Mouse (Mus musculus) E14TG2a.4 (cell line): ENCODE results near the gene Slc26a3.

Source experiments
- H3K27me3 ChIP-seq: 2 replicates; pipeline ENCODE4 v1.6.1; 2014; ENCODE audit warnings: low read length, control low read depth; ENCODE audit not compliant: insufficient read depth
- H3K36me3 ChIP-seq: 2 replicates; pipeline ENCODE4 v1.6.1; 2014; ENCODE audit warnings: low read length, control low read depth; ENCODE audit not compliant: insufficient read depth
- H3K4me1 ChIP-seq: replicated peaks from 2 replicates; pipeline ENCODE4 v1.6.1; 2014; ENCODE audit warnings: low read depth, low read length, control low read depth
- H3K4me3 ChIP-seq: replicated peaks from 2 replicates; pipeline ENCODE4 v1.5.1; 2014; ENCODE audit warnings: mild to moderate bottlenecking, low read length
- H3K9me3 ChIP-seq: 2 replicates; pipeline ENCODE4 v1.6.1; 2014; ENCODE audit warnings: low read length, control low read depth
- CTCF ChIP-seq: conservative IDR thresholded peaks from 2 replicates; pipeline ENCODE4 v1.5.1; 2014; ENCODE audit warnings: low read length
- NANOG ChIP-seq: IDR thresholded peaks from 2 replicates; pipeline ENCODE4 v1.6.1; 2014; ENCODE audit warnings: borderline replicate concordance, low read length, mixed read lengths
- POU5F1 ChIP-seq: IDR thresholded peaks from 2 replicates; pipeline ENCODE4 v1.6.1; 2014; ENCODE audit warnings: low read length, borderline replicate concordance

Slc26a3 gene

GRCm38 (mm10) chr12:31499314-31500131 lies 108.9 kb downstream of the Slc26a3 start, which contains the start of gene Cbll1:
Cbll1 (minus strand) TSS chr12:31499616.
- H3K4me1 ChIP-seq, result peaks cover 27% of the 10 kb centered on the region
- no peaks in the 10 kb centered on the region for H3K9me3 ChIP-seq
- H3K36me3 ChIP-seq, result peaks cover 7% of the 10 kb centered on the region
- peak within 1 kb of the TSS; percentile 99 for H3K4me3 ChIP-seq
- TF ChIP-seq CTCF (no peak), POU5F1 (no peak), NANOG (no peak)
- 0 out of 2 replicates have a peak, but pooled peaks cover under 1% of the 10 kb centered on the region for H3K27me3 ChIP-seq

GRCm38 (mm10) chr12:31500196-31500595 lies 109.5 kb downstream of the Slc26a3 start:
- H3K4me1 ChIP-seq, result peaks cover 27% of the 10 kb centered on the region
- no peaks in the 10 kb centered on the region for H3K9me3 ChIP-seq
- peaks cover 6% of the 10 kb centered on the region; the same call in 1 of the 2 replicates for H3K36me3 ChIP-seq
- peaks cover 4% of the 10 kb centered on the region; the same call in 1 of the 2 replicates for H3K27me3 ChIP-seq
- H3K4me3 ChIP-seq, result peak overlapping the region; percentile 99
- TF ChIP-seq NANOG, result no peak
- TF ChIP-seq POU5F1, result no peak
- no peak for TF ChIP-seq CTCF

- H3K4me1 ChIP-seq, result peaks cover 25% of the 10 kb centered on the region
- peaks cover 3% of the 10 kb centered on the region; the same call in 1 of the 2 replicates for H3K36me3 ChIP-seq
- TF ChIP-seq NANOG (no peak), CTCF (no peak), POU5F1 (no peak)
- H3K9me3 ChIP-seq, result no peaks in the 10 kb centered on the region
- no peak overlapping the region for H3K4me3 ChIP-seq
- peaks cover 4% of the 10 kb centered on the region; the same call in 1 of the 2 replicates for H3K27me3 ChIP-seq
These were observed 110.6 kb downstream of the Slc26a3 start for GRCm38 (mm10) chr12:31501266-31501665.

- peak; percentile 53 for TF ChIP-seq CTCF
- TF ChIP-seq POU5F1, result no peak
- TF ChIP-seq NANOG, result no peak
- Histone ChIP-seq H3K9me3 (no peaks in the 10 kb centered on the region), H3K36me3 (no peaks in the 10 kb centered on the region), H3K4me3 (no peak overlapping the region), H3K4me1 (peaks cover 14% of the 10 kb centered on the region), H3K27me3 (peaks cover 4% of the 10 kb centered on the region; the same call in 1 of the 2 replicates)
These were observed 112.5 kb downstream of the Slc26a3 start for GRCm38 (mm10) chr12:31503211-31503610.

GRCm38 (mm10) chr12:31507718-31508364 lies 117.2 kb downstream of the Slc26a3 start:
- H3K4me3 ChIP-seq, result no peak overlapping the region
- TF ChIP-seq CTCF (peak; percentile 53), NANOG (no peak), POU5F1 (no peak)
- H3K4me1 ChIP-seq, result no peaks in the 10 kb centered on the region
- no peaks in the 10 kb centered on the region for H3K9me3 ChIP-seq
- H3K27me3 ChIP-seq, result peaks cover 4% of the 10 kb centered on the region; the same call in 1 of the 2 replicates
- H3K36me3 ChIP-seq, result no peaks in the 10 kb centered on the region

GRCm38 (mm10) chr12:31508496-31508895 lies 117.8 kb downstream of the Slc26a3 start:
- Histone ChIP-seq H3K4me3 (no peak overlapping the region), H3K27me3 (peaks cover 4% of the 10 kb centered on the region; the same call in 1 of the 2 replicates), H3K4me1 (no peaks in the 10 kb centered on the region), H3K9me3 (no peaks in the 10 kb centered on the region), H3K36me3 (no peaks in the 10 kb centered on the region)
- TF ChIP-seq POU5F1, result no peak
- no peak for TF ChIP-seq NANOG
- no peak for TF ChIP-seq CTCF

GRCm38 (mm10) chr12:31511218-31511617 lies 120.5 kb downstream of the Slc26a3 start:
- H3K27me3 ChIP-seq, result no peaks in the 10 kb centered on the region
- no peak overlapping the region for H3K4me3 ChIP-seq
- no peaks in the 10 kb centered on the region for H3K4me1 ChIP-seq
- TF ChIP-seq CTCF, result no peak
- no peak for TF ChIP-seq NANOG
- TF ChIP-seq POU5F1, result no peak
- H3K9me3 ChIP-seq, result no peaks in the 10 kb centered on the region
- H3K36me3 ChIP-seq, result no peaks in the 10 kb centered on the region

- Histone ChIP-seq H3K27me3 (no peaks in the 10 kb centered on the region), H3K9me3 (no peaks in the 10 kb centered on the region), H3K4me1 (no peaks in the 10 kb centered on the region), H3K36me3 (no peaks in the 10 kb centered on the region), H3K4me3 (no peak overlapping the region)
- no peak for TF ChIP-seq POU5F1
- no peak for TF ChIP-seq NANOG
- TF ChIP-seq CTCF, result no peak
These were observed 122.2 kb downstream of the Slc26a3 start for GRCm38 (mm10) chr12:31512634-31513411.
